Mouse (Mus musculus): ENCODE data around the gene Dcdc2b. TPM values are rescaled to one million over a fixed set of nuclear protein-coding genes. Genes with fewer than 3 reads are reported as not detected.

Dcdc2b gene
- polyA plus RNA-seq, 1 experiment from 2014 or later = 3.8 TPM

DNA sequence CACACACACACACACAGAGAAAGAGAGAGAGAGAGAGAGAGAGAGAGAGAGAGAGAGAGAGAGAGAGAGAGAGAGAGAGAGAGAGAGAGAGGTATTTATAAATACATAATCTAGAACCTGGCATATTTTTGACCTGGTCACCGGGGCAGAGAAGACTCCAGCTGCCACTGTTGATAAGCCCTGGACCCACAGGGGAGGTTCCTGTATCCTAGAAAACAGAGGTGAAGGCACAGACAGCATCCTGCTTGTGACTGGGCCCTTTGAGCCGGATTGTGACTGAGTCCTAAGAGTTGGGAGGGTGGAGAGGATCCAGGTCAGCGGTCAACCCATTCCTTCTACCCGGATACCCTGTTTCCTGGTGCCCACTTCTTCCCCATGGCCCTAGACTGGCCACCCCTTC, 25.2 kb downstream of the Dcdc2b start:
- ATAC-seq (ENCODE audit: low read depth) = no peak
- Histone ChIP-seq H3K4me2 (ENCODE audit: low read depth, low read length) (no peak overlapping the region), H3K4me3 (ENCODE audit: low read length) (no peak overlapping the region), H3K9ac (ENCODE audit: low read length) (no peak overlapping the region), H3K9me3 (ENCODE audit: control insufficient read depth, low read length) (no peaks in the 10 kb centered on the region), H3K36me3 (ENCODE audit: control insufficient read depth, insufficient read depth, low read length) (peaks cover 30% of the 10 kb centered on the region), H3K27me3 (ENCODE audit: control insufficient read depth, insufficient read depth, low read depth, low read length) (no peaks in the 10 kb centered on the region), H3K27ac (ENCODE audit: low read length) (no peak overlapping the region), H3K4me1 (replicated peaks; ENCODE audit: control insufficient read depth, insufficient read depth, low read length) (peaks cover 3% of the 10 kb centered on the region)
- WGBS = 76% methylated on average over 4 of the region's 4 CpGs

DNA sequence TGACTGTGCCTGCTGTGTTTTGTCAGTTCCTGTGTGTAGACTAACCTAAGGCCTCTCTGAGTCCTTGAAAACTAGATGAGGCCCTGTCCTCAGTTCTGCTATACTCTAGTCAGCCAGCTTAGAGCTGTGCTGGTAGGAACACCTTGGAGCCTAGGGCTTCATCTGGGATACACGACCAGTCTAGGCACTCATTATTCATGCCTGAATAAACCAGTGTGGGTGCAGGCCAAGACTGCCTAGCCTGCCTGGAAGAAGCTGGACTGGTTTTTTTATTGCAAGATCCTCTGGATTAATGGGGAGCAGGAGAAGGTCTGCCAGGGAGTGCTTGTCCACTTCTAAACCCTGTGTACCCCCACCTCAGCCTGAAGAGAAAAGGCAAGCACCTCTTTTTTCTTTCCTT, 27.1 kb downstream of the Dcdc2b start:
- Histone ChIP-seq H3K27ac (ENCODE audit: low read length) (no peak overlapping the region), H3K4me2 (ENCODE audit: low read depth, low read length) (no peak overlapping the region), H3K4me1 (replicated peaks; ENCODE audit: control insufficient read depth, insufficient read depth, low read length) (peaks cover 3% of the 10 kb centered on the region), H3K4me3 (ENCODE audit: low read length) (no peak overlapping the region), H3K9ac (ENCODE audit: low read length) (no peak overlapping the region), H3K27me3 (ENCODE audit: control insufficient read depth, insufficient read depth, low read depth, low read length) (no peaks in the 10 kb centered on the region), H3K9me3 (ENCODE audit: control insufficient read depth, low read length) (no peaks in the 10 kb centered on the region), H3K36me3 (ENCODE audit: control insufficient read depth, insufficient read depth, low read length) (peaks cover 16% of the 10 kb centered on the region)
- 30% methylated on average over 1 of the region's 1 CpGs for WGBS
- no peak for ATAC-seq (ENCODE audit: low read depth)

DNA sequence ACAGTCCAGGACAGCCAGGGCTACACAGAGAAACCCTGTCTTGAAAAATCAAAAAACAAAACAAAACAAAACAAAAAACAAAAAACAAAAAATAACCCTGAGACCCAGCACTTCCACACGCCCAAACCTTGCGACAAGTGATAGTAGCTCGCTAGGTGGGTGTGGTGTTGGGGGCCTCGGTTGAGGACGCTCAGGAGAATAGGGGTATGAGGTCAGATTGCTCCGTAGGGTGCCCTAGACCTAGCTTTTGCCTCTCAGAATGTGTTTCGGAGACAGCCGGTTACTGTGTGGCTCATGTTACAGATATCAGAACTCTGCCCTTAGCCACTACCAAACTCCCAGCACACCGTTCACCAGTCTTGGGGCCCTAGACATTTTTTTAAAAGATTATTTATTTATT, 28.3 kb downstream of the Dcdc2b start:
- Histone ChIP-seq H3K9ac (ENCODE audit: low read length) (no peak overlapping the region), H3K4me3 (ENCODE audit: low read length) (no peak overlapping the region), H3K27me3 (ENCODE audit: control insufficient read depth, insufficient read depth, low read depth, low read length) (no peaks in the 10 kb centered on the region), H3K9me3 (ENCODE audit: control insufficient read depth, low read length) (no peaks in the 10 kb centered on the region), H3K4me2 (ENCODE audit: low read depth, low read length) (peak overlapping the region; percentile 76; the same call in 1 of the 2 replicates), H3K36me3 (ENCODE audit: control insufficient read depth, insufficient read depth, low read length) (peaks cover 5% of the 10 kb centered on the region), H3K4me1 (replicated peaks; ENCODE audit: control insufficient read depth, insufficient read depth, low read length) (peaks cover 3% of the 10 kb centered on the region), H3K27ac (ENCODE audit: low read length) (no peak overlapping the region)
- WGBS = 76% methylated on average over 9 of the region's 9 CpGs
- ATAC-seq (ENCODE audit: low read depth) = no peak

DNA sequence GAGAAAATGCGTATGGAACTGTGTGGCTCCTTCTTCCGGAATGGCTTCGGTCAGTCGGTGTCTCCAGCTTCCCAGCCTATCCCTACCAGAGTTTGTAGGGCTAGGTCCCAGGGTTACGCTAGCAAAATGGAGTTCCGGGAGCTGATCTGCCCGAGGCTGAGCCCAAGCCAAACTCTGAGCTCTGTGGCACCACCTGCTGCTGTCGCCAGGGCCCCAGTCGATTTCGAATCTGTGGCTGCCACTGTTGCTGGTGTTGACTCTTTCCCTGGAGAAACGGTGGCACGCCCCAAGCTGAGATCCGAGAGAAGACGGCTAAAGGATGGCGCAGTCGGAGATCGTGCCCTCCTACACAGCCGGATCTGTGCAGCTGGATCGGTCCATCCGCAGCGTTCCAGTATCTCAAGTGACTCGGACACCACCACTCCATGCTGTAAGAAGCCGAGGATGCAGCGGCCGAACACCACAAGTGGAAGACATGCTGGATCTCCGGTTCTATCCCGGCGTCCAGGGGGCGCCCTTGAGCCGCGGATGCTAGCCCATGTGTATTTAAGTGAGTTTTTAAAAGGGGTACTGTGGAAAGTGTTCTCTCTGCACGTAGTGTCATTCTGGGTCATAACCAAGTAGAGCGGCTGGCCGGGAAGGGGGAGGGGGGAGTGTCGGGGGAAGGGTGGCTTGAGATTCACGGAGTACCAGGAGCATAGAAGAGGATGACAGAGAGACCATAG, 29.0 kb downstream of the Dcdc2b start:
- H3K27me3 ChIP-seq (ENCODE audit: control insufficient read depth, insufficient read depth, low read depth, low read length) = no peaks in the 10 kb centered on the region
- peaks cover 3% of the 10 kb centered on the region for H3K4me1 ChIP-seq (replicated peaks; ENCODE audit: control insufficient read depth, insufficient read depth, low read length)
- no peaks in the 10 kb centered on the region for H3K9me3 ChIP-seq (ENCODE audit: control insufficient read depth, low read length)
- peak overlapping the region; percentile 71 for H3K27ac ChIP-seq (ENCODE audit: low read length)
- no peaks in the 10 kb centered on the region for H3K36me3 ChIP-seq (ENCODE audit: control insufficient read depth, insufficient read depth, low read length)
- H3K9ac ChIP-seq (ENCODE audit: low read length) = peak overlapping the region; percentile 69
- 1% methylated on average over 36 of the region's 36 CpGs for WGBS
- peak; percentile 81 for ATAC-seq (ENCODE audit: low read depth)
- peak overlapping the region; percentile 55 for H3K4me3 ChIP-seq (ENCODE audit: low read length)
- peak overlapping the region; percentile 76 for H3K4me2 ChIP-seq (ENCODE audit: low read depth, low read length)

DNA sequence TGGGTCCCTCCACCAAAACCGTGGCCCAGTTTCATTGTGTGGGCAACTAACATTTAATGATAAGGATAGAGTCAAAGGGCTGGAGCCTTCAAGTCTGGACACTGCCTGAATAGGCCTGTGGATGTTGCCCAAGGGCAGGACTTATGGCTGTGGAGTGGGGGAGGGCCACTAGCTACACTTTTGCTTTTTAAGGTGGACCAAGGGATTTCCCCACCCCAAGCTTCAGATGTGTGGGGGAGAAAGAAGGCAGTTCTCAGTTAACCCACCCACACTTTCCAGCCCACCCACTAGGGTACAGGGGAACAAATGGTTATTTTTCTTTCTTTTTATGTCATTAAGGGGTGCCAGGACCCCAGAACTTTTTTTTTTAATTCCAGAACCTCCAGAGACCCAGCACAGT, 29.7 kb downstream of the Dcdc2b start:
- Histone ChIP-seq H3K4me2 (ENCODE audit: low read depth, low read length) (peak overlapping the region; percentile 76), H3K36me3 (ENCODE audit: control insufficient read depth, insufficient read depth, low read length) (no peaks in the 10 kb centered on the region), H3K27me3 (ENCODE audit: control insufficient read depth, insufficient read depth, low read depth, low read length) (no peaks in the 10 kb centered on the region), H3K9me3 (ENCODE audit: control insufficient read depth, low read length) (no peaks in the 10 kb centered on the region), H3K9ac (ENCODE audit: low read length) (peak overlapping the region; percentile 69), H3K27ac (ENCODE audit: low read length) (peak overlapping the region; percentile 71; the same call in 1 of the 2 replicates), H3K4me3 (ENCODE audit: low read length) (peak overlapping the region; percentile 55), H3K4me1 (replicated peaks; ENCODE audit: control insufficient read depth, insufficient read depth, low read length) (peaks cover 3% of the 10 kb centered on the region)
- 63% methylated on average over 1 of the region's 1 CpGs for WGBS
- ATAC-seq (ENCODE audit: low read depth) = no peak

DNA sequence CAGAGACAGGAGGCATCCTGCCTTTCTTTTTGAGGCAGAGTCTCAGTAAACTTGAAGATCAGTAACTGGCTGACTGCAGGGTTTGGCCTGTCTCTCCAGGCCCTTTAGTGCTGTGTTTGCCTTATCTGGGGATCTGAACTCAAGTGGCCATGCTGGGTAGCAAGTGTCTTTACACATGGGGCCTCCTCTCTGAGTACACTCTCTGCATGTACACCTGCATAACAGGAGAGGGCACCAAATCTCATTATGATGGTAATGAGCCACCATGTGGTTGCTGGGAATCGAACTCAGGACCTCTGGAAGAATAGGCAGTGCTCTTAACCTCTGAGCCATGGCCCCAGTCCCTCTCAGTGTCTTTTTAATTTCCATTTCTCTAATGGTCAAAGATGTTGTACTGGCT, 31.8 kb downstream of the Dcdc2b start:
- H3K27ac ChIP-seq (ENCODE audit: low read length) = no peak overlapping the region
- ATAC-seq (ENCODE audit: low read depth) = no peak
- no peak overlapping the region for H3K4me2 ChIP-seq (ENCODE audit: low read depth, low read length)
- H3K9me3 ChIP-seq (ENCODE audit: control insufficient read depth, low read length) = no peaks in the 10 kb centered on the region
- no peaks in the 10 kb centered on the region for H3K36me3 ChIP-seq (ENCODE audit: control insufficient read depth, insufficient read depth, low read length)
- 75% methylated on average over 1 of the region's 1 CpGs for WGBS
- H3K9ac ChIP-seq (ENCODE audit: low read length) = no peak overlapping the region
- H3K27me3 ChIP-seq (ENCODE audit: control insufficient read depth, insufficient read depth, low read depth, low read length) = no peaks in the 10 kb centered on the region
- H3K4me1 ChIP-seq (replicated peaks; ENCODE audit: control insufficient read depth, insufficient read depth, low read length) = peaks cover 5% of the 10 kb centered on the region
- H3K4me3 ChIP-seq (ENCODE audit: low read length) = no peak overlapping the region

DNA sequence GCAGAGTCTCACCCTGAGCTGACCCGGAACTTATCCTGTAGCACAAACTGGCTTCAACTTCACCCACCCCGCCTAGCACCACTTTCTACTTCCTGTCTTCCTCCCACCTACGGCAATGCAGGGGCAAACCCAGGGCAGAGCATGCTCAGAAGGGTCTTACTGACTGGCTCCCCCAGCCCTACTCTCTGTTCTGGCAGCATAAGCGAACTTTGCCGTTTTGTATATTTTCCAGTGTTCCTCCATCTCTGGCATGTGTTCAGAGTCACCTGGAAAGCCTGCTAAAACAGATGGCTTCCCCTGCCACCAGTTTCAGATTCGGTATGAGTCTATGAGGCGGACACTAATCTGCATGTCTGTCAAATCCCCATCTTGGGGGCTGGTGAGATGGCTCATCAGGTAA, 33.7 kb downstream of the Dcdc2b start:
- Histone ChIP-seq H3K4me2 (ENCODE audit: low read depth, low read length) (no peak overlapping the region), H3K4me1 (replicated peaks; ENCODE audit: control insufficient read depth, insufficient read depth, low read length) (peaks cover 8% of the 10 kb centered on the region), H3K9ac (ENCODE audit: low read length) (no peak overlapping the region), H3K36me3 (ENCODE audit: control insufficient read depth, insufficient read depth, low read length) (no peaks in the 10 kb centered on the region), H3K27ac (ENCODE audit: low read length) (no peak overlapping the region), H3K9me3 (ENCODE audit: control insufficient read depth, low read length) (no peaks in the 10 kb centered on the region), H3K27me3 (ENCODE audit: control insufficient read depth, insufficient read depth, low read depth, low read length) (no peaks in the 10 kb centered on the region; the same call in 1 of the 2 replicates), H3K4me3 (ENCODE audit: low read length) (no peak overlapping the region)
- ATAC-seq (ENCODE audit: low read depth) = no peak
- 56% methylated on average over 7 of the region's 7 CpGs for WGBS

DNA sequence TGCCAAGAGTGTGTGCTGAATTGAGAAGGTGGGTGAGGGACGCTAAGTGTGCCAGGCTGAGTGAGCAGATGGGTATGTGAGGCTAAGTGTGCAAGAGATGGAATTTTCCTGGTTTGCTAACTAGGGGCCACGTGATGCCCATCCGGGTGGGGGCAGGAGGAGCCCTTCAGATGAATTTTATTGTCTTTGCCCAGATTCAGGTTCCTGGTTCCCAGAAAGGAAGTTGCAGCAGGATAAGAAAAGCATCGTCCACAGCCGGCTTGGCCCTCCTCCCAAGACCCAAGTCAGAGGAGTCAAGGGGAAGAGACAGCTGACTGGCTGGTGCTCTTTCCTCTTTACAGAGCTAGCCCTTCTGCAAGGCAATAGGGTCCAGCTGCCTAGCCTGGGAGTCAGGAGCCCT, 35.6 kb downstream of the Dcdc2b start, which contains the start of gene Fam167b:
Fam167b (minus strand) TSS at position 84 of the 400 bp plus-strand sequence.
- Histone ChIP-seq H3K36me3 (ENCODE audit: control insufficient read depth, insufficient read depth, low read length) (no peaks in the 10 kb centered on the region), H3K9ac (ENCODE audit: low read length) (no peak within 1 kb of the TSS), H3K27ac (ENCODE audit: low read length) (peak within 1 kb of the TSS; percentile 52), H3K27me3 (ENCODE audit: control insufficient read depth, insufficient read depth, low read depth, low read length) (no peaks in the 10 kb centered on the region; the same call in 1 of the 2 replicates), H3K4me1 (replicated peaks; ENCODE audit: control insufficient read depth, insufficient read depth, low read length) (peaks cover 5% of the 10 kb centered on the region; the same call in 1 of the 2 replicates), H3K9me3 (ENCODE audit: control insufficient read depth, low read length) (no peaks in the 10 kb centered on the region), H3K4me3 (ENCODE audit: low read length) (no peak within 1 kb of the TSS), H3K4me2 (ENCODE audit: low read depth, low read length) (peak within 1 kb of the TSS; percentile 36; the same call in 1 of the 2 replicates)
- ATAC-seq (ENCODE audit: low read depth) = peak; percentile 47; the same call in 1 of the 2 replicates
- WGBS = 64% methylated on average over 5 of the region's 5 CpGs

DNA sequence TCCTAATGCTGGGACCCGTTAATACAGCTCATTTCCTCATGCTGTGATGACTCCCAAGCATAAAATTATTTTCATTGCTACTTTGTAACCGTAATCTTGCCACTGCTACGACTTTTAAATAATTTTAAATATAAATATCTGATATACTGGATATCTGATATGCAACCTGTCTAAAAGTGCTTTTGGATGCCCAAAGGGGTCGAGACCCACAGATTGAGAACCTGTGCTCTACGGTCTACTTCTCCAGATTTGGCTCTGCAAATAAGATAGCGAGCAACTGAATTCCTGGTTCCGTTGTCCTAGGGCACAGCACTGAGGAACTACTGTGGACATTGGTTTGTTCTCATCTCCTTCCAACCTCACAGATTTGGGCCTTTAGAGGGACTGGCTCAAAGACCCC, 36.4 kb downstream of the Dcdc2b start:
- H3K4me3 ChIP-seq (ENCODE audit: low read length) = no peak overlapping the region
- 74% methylated on average over 7 of the region's 7 CpGs for WGBS
- ATAC-seq (ENCODE audit: low read depth) = no peak
- H3K36me3 ChIP-seq (ENCODE audit: control insufficient read depth, insufficient read depth, low read length) = no peaks in the 10 kb centered on the region
- no peak overlapping the region for H3K27ac ChIP-seq (ENCODE audit: low read length)
- peaks cover 5% of the 10 kb centered on the region; the same call in 1 of the 2 replicates for H3K4me1 ChIP-seq (replicated peaks; ENCODE audit: control insufficient read depth, insufficient read depth, low read length)
- no peaks in the 10 kb centered on the region; the same call in 1 of the 2 replicates for H3K27me3 ChIP-seq (ENCODE audit: control insufficient read depth, insufficient read depth, low read depth, low read length)
- no peaks in the 10 kb centered on the region for H3K9me3 ChIP-seq (ENCODE audit: control insufficient read depth, low read length)
- no peak overlapping the region for H3K9ac ChIP-seq (ENCODE audit: low read length)
- no peak overlapping the region for H3K4me2 ChIP-seq (ENCODE audit: low read depth, low read length)
